Mouse (Mus musculus) kidney, embryonic 16.5 days (tissue): ENCODE measurements at regions not wholly inside any gene's neighbourhood (a gene's known extent, or its start where the extent isn't known, plus 50 kb on each side); places are given as distances from the start of the nearest gene placed in this dataset.

Experiments
- ATAC-seq: fragments of 200-750 bp; cut with Nextera tagmentation; 2 replicates; pipeline ENCODE4 v1.8.0; 2017; ENCODE audit warnings: moderate TSS enrichment; ENCODE audit not compliant: low FRiP score, low TSS enrichment
- H3K27ac ChIP-seq: fragments of 300-500 bp; sonication (generic); 2 replicates; pipeline ENCODE4 v1.5.1; 2014; ENCODE audit warnings: low read length
- H3K27me3 ChIP-seq: fragments of 300-500 bp; sonication (generic); 2 replicates; pipeline ENCODE4 v1.6.1; 2014; ENCODE audit warnings: low read length, control low read depth, mixed read lengths; ENCODE audit not compliant: insufficient read depth
- H3K36me3 ChIP-seq: fragments of 300-500 bp; sonication (generic); 2 replicates; pipeline ENCODE4 v1.6.1; 2014; ENCODE audit warnings: low read length, control low read depth, mixed read lengths; ENCODE audit not compliant: insufficient read depth
- H3K4me1 ChIP-seq: fragments of 300-500 bp; sonication (generic); 2 replicates; pipeline ENCODE4 v1.6.1; 2014; ENCODE audit warnings: low read length, control low read depth, mixed read lengths; ENCODE audit not compliant: insufficient read depth
- H3K4me2 ChIP-seq: fragments of 300-500 bp; sonication (generic); replicated peaks from 2 replicates; pipeline ENCODE4 v1.6.1; 2014; ENCODE audit warnings: low read depth, low read length
- H3K4me3 ChIP-seq: fragments of 300-500 bp; sonication (generic); 2 replicates; pipeline ENCODE4 v1.5.1; 2014; ENCODE audit warnings: mild to moderate bottlenecking, low read length
- H3K9ac ChIP-seq: fragments of 300-500 bp; sonication (generic); replicated peaks from 2 replicates; pipeline ENCODE4 v1.6.1; 2014; ENCODE audit warnings: low read length
- H3K9me3 ChIP-seq: fragments of 300-500 bp; sonication (generic); 2 replicates; pipeline ENCODE4 v1.6.1; 2016; ENCODE audit warnings: low read length, control low read depth
- WGBS: fragments of 180-500 bp; shearing (Covaris S2); extraction: QIAGEN DNeasy Blood & Tissue Kit; methylation state at CpG from one replicate; pipeline ENCODE4 v1.1.7; 2014; 5-methylcytosine and 5-hydroxymethylcytosine counted together

- WGBS: 86% methylated on average over 6 of the region's 6 CpGs
- Histone ChIP-seq H3K4me2 (no peak overlapping the region), H3K36me3 (no peaks in the 10 kb centered on the region), H3K9ac (no peak overlapping the region), H3K9me3 (no peaks in the 10 kb centered on the region; the same call in 1 of the 2 replicates), H3K27ac (no peak overlapping the region), H3K27me3 (no peaks in the 10 kb centered on the region), H3K4me3 (no peak overlapping the region), H3K4me1 (no peaks in the 10 kb centered on the region)
- ATAC-seq: no peak
These were observed 108.0 kb upstream of the Spaca1 start for GRCm38 (mm10) chr4:34157818-34158511.

- Histone ChIP-seq H3K4me1 (no peaks in the 10 kb centered on the region), H3K27me3 (no peaks in the 10 kb centered on the region), H3K36me3 (no peaks in the 10 kb centered on the region), H3K27ac (no peak overlapping the region), H3K9me3 (no peaks in the 10 kb centered on the region), H3K9ac (no peak overlapping the region), H3K4me3 (no peak overlapping the region), H3K4me2 (no peak overlapping the region)
- no peak for ATAC-seq
- 81% methylated on average over 4 of the region's 4 CpGs for WGBS
These were observed 121.4 kb upstream of the Spaca1 start for GRCm38 (mm10) chr4:34171265-34171862.

- H3K9me3 ChIP-seq: no peaks in the 10 kb centered on the region
- H3K36me3 ChIP-seq: no peaks in the 10 kb centered on the region
- no peak overlapping the region for H3K9ac ChIP-seq
- no peak for ATAC-seq
- WGBS: 78% methylated on average over 3 of the region's 3 CpGs
- no peaks in the 10 kb centered on the region for H3K4me1 ChIP-seq
- no peak overlapping the region for H3K4me3 ChIP-seq
- no peaks in the 10 kb centered on the region for H3K27me3 ChIP-seq
- H3K27ac ChIP-seq: no peak overlapping the region
- H3K4me2 ChIP-seq: no peak overlapping the region
These were observed 122.0 kb upstream of the Spaca1 start for GRCm38 (mm10) chr4:34172000-34172399.

- Histone ChIP-seq H3K27me3 (no peaks in the 10 kb centered on the region), H3K4me1 (no peaks in the 10 kb centered on the region), H3K4me3 (no peak overlapping the region), H3K9me3 (no peaks in the 10 kb centered on the region), H3K4me2 (no peak overlapping the region), H3K27ac (no peak overlapping the region), H3K36me3 (no peaks in the 10 kb centered on the region), H3K9ac (no peak overlapping the region)
- WGBS: 88% methylated on average over 1 of the region's 1 CpGs
- no peak for ATAC-seq
These were observed 127.4 kb upstream of the Spaca1 start for GRCm38 (mm10) chr4:34177421-34177820.

- Histone ChIP-seq H3K9ac (no peak overlapping the region), H3K9me3 (no peaks in the 10 kb centered on the region), H3K4me3 (no peak overlapping the region), H3K27ac (no peak overlapping the region), H3K27me3 (no peaks in the 10 kb centered on the region), H3K36me3 (no peaks in the 10 kb centered on the region), H3K4me1 (no peaks in the 10 kb centered on the region), H3K4me2 (no peak overlapping the region)
- WGBS: 88% methylated on average over 5 of the region's 5 CpGs
- ATAC-seq: no peak
These were observed 136.5 kb upstream of the Spaca1 start for GRCm38 (mm10) chr4:34186522-34186921.

GRCm38 (mm10) chr4:34203193-34203848 lies 153.3 kb upstream of the Spaca1 start:
- 81% methylated on average over 10 of the region's 10 CpGs for WGBS
- H3K4me3 ChIP-seq: no peak overlapping the region
- no peak for ATAC-seq
- no peak overlapping the region for H3K27ac ChIP-seq
- no peaks in the 10 kb centered on the region for H3K4me1 ChIP-seq
- H3K9ac ChIP-seq: no peak overlapping the region
- H3K36me3 ChIP-seq: no peaks in the 10 kb centered on the region
- no peaks in the 10 kb centered on the region for H3K27me3 ChIP-seq
- no peaks in the 10 kb centered on the region for H3K9me3 ChIP-seq
- no peak overlapping the region for H3K4me2 ChIP-seq

DNA sequence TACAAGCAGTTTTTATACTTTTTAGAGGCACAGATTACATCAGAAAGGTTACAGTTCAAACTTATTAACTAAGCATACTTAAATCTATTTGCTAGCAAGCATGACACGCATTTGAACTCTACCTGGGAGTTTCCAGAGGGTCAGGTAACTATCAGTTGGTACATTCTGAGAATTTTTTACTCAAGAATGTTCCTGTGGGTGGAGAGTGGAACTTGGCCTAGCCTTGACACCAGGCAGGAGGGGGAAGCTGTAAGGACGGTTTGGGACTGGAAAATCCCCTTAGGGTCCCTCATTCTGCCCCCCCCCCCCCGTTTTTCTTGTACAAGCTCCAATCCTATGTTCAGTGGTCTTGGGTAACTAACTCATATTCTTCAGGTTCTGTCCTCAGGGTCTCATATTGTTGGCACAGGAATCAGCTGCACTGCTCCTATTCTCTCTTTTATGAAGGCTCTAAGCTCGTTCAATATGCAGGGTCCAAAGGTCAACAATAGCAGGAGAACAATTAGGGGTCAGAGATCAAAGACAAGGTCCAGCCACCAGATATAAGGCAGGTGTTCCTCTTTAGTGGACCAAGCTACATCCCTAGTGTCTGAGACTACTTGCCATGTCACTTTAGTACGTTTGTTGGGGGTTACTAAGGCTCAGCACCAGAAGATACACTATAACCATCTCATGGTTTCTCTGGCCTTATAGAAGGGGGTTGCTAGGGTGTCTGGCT lies 159.3 kb upstream of the Spaca1 start:
- no peaks in the 10 kb centered on the region for H3K9me3 ChIP-seq
- no peak overlapping the region for H3K9ac ChIP-seq
- H3K4me3 ChIP-seq: no peak overlapping the region
- no peak for ATAC-seq
- H3K27ac ChIP-seq: no peak overlapping the region
- H3K27me3 ChIP-seq: no peaks in the 10 kb centered on the region
- H3K36me3 ChIP-seq: no peaks in the 10 kb centered on the region
- no peak overlapping the region for H3K4me2 ChIP-seq
- 56% methylated on average over 5 of the region's 5 CpGs for WGBS
- H3K4me1 ChIP-seq: no peaks in the 10 kb centered on the region

DNA sequence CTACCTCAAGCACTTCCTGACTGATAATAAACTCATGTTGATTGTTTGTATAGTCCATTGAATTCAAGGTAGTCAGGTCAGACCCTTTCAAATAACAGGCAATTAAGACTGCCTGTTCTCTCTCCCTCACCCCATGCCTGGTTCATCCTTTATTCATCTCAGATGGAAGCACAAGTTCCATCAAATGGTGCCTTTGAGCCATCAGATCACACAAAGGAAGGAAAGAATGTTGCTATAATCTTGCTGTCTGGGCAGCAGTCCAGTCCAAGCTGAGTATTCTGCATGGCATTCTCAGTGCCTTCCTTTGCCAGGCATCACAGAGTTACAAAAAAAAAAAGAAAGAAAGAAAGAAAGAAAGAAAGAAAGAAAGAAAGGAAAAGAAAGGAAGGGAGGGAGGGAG lies 163.7 kb upstream of the Spaca1 start:
- Histone ChIP-seq H3K9ac (no peak overlapping the region), H3K9me3 (no peaks in the 10 kb centered on the region), H3K4me1 (no peaks in the 10 kb centered on the region), H3K27ac (no peak overlapping the region), H3K27me3 (no peaks in the 10 kb centered on the region), H3K36me3 (no peaks in the 10 kb centered on the region), H3K4me3 (no peak overlapping the region), H3K4me2 (no peak overlapping the region)
- no peak for ATAC-seq

DNA sequence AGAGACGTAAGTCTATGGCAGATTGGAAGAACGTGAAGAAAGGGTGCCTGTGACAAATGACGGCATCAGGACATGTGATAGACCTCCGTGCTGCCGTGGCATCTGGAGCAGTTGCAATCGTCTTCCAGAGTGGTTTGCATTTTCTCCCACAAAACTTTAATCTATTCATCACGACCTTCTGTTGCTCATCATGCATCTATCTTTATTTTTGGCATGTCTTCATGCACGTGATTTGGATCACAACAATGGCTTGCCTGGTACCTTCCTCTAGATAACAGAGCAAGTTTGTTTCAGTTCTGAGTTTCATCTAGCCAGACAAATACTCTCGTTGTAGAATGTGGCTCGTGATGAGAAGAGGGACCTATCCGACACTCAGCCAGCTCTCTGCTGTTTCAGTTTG lies 164.4 kb upstream of the Spaca1 start:
- WGBS: 76% methylated on average over 11 of the region's 11 CpGs

DNA sequence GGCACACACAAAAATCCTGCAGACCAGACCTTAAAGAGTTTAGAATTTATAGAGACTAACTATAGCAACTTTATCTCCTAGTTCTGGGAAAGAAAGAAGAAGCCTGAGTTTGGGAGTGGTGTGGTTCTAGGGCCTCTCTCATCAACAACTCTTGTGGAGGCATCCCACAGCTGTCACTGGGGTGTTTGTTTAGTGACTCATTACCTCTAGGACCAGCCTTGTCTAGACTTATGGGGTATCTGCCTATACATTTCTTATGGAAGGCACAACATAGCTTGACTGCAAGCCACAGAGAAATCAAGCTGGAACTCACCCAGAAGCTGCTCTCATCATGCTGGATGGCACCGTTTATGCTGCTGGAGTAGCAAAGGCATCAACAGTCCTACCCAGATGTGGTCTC lies 171.9 kb upstream of the Spaca1 start:
- Histone ChIP-seq H3K4me1 (no peaks in the 10 kb centered on the region), H3K27ac (no peak overlapping the region), H3K36me3 (no peaks in the 10 kb centered on the region), H3K9me3 (no peaks in the 10 kb centered on the region), H3K4me3 (no peak overlapping the region), H3K4me2 (no peak overlapping the region), H3K9ac (no peak overlapping the region), H3K27me3 (no peaks in the 10 kb centered on the region)
- WGBS: 86% methylated on average over 1 of the region's 1 CpGs
- no peak for ATAC-seq

More for the DNA sequence above, 164.4 kb upstream of the Spaca1 start:
- H3K4me2 ChIP-seq: no peak overlapping the region
- H3K27ac ChIP-seq: no peak overlapping the region
- H3K9me3 ChIP-seq: no peaks in the 10 kb centered on the region
- no peaks in the 10 kb centered on the region for H3K36me3 ChIP-seq
- H3K9ac ChIP-seq: no peak overlapping the region
- no peak for ATAC-seq
- H3K4me1 ChIP-seq: no peaks in the 10 kb centered on the region
- no peaks in the 10 kb centered on the region for H3K27me3 ChIP-seq
- H3K4me3 ChIP-seq: no peak overlapping the region
